Mouse (Mus musculus) heart, embryonic 14.5 days (tissue): ENCODE results near the gene Anapc16. TPM values are rescaled to one million over a fixed set of nuclear protein-coding genes. Genes with fewer than 3 reads are reported as not detected.

Experiments used
- ATAC-seq: fragments of 200-750 bp; cut with Nextera tagmentation; 2 replicates; pipeline ENCODE4 v1.8.0; 2017; ENCODE audit warnings: low read depth, moderate TSS enrichment; ENCODE audit not compliant: insufficient number of reproducible peaks, insufficient read depth, low FRiP score
- H3K27ac ChIP-seq, 2 experiments: fragments of 200-500 bp in 1 of 2; fragments of 300-500 bp in 1 of 2; sonication (generic) in 1 of 2; replicated peaks in 1 of 2; 2 replicates each; pipeline ENCODE4 v1.5.1; 2012 to 2014; ENCODE audit warnings: low read depth in 2 of 2, low read length in 2 of 2, control low read depth in 1 of 2, mild to moderate bottlenecking in 1 of 2, mixed read lengths in 1 of 2; ENCODE audit not compliant: control insufficient read depth in 1 of 2, insufficient read depth in 1 of 2
- H3K27me3 ChIP-seq: fragments of 300-500 bp; sonication (generic); 2 replicates; pipeline ENCODE4 v1.6.1; 2014; ENCODE audit warnings: mild to moderate bottlenecking, low read length, control low read depth; ENCODE audit not compliant: control insufficient read depth, insufficient read depth
- H3K36me3 ChIP-seq: fragments of 300-500 bp; sonication (generic); 2 replicates; pipeline ENCODE4 v1.6.1; 2014; ENCODE audit warnings: mild to moderate bottlenecking, control low read depth, low read length, mixed read lengths; ENCODE audit not compliant: control insufficient read depth, insufficient read depth
- H3K4me1 ChIP-seq, 2 experiments: fragments of 200-500 bp in 1 of 2; fragments of 300-500 bp in 1 of 2; sonication (generic) in 1 of 2; 2 replicates each; pipeline ENCODE4 v1.6.1; 2012 to 2014; ENCODE audit warnings: low read length in 2 of 2, control low read depth in 1 of 2, mixed read lengths in 1 of 2; ENCODE audit not compliant: control insufficient read depth in 2 of 2, insufficient read depth in 2 of 2
- H3K4me2 ChIP-seq: fragments of 300-500 bp; sonication (generic); 2 replicates; pipeline ENCODE4 v1.6.1; 2014; ENCODE audit warnings: mild to moderate bottlenecking, low read length
- H3K4me3 ChIP-seq, 2 experiments: fragments of 200-500 bp in 1 of 2; fragments of 300-500 bp in 1 of 2; sonication (generic) in 1 of 2; 2 replicates each; pipeline ENCODE4 v1.5.1; 2012 to 2014; ENCODE audit warnings: low read length in 2 of 2, mild to moderate bottlenecking in 2 of 2, control low read depth in 1 of 2, low read depth in 1 of 2, moderate library complexity in 1 of 2; ENCODE audit not compliant: control insufficient read depth in 1 of 2, insufficient read depth in 1 of 2
- H3K9ac ChIP-seq: fragments of 300-500 bp; sonication (generic); 2 replicates; pipeline ENCODE4 v1.6.1; 2014; ENCODE audit warnings: mild to moderate bottlenecking, low read length
- H3K9me3 ChIP-seq: fragments of 300-500 bp; sonication (generic); 2 replicates; pipeline ENCODE4 v1.6.1; 2016; ENCODE audit warnings: low read length, control low read depth; ENCODE audit not compliant: control insufficient read depth
- WGBS: fragments of 180-500 bp; shearing (Covaris S2); extraction: QIAGEN DNeasy Blood & Tissue Kit; methylation state at CpG from one replicate; pipeline ENCODE4 v1.1.7; 2014; 5-methylcytosine and 5-hydroxymethylcytosine counted together
- polyA plus RNA-seq: library from polyadenylated mRNA; unstranded; fragments of >200 nt; fragmentation: Nextera tagmentation; extraction: Ambion mirVana; gene quantifications from 2 replicates; pipeline ENCODE4 v1.2.1, GENCODE M21; 2014

Gene Anapc16
- polyA plus RNA-seq, 1 experiment from 2014 or later, result 103 TPM

DNA sequence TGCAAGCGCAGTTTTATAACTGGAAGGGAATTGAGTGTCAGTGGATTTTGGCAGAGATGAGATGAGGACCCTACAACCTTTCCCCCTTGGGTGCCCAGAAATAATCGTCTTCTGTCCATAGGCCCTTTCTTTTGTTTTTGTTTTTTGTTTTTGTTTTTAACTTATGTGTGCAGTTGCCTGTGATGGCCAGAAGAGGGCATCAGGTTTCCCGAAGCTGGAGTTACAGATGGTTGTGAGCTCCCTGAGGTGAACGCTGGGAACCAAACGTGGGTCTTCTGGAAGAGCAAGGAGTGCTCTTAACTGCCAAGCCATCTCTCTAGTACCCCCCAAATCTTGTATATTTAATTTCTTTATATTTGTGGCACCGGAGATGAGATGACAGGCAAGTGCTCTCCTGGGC is 36.2 kb downstream of the Anapc16 start:
- Histone ChIP-seq H3K36me3 (no peaks in the 10 kb centered on the region), H3K27me3 (no peaks in the 10 kb centered on the region), H3K9ac (no peak overlapping the region), H3K4me1 (peaks cover 31 to 47% of the 10 kb centered on the region in 2 experiments), H3K4me2 (no peak overlapping the region), H3K9me3 (no peaks in the 10 kb centered on the region), H3K4me3 (no peak overlapping the region), H3K27ac (no peak overlapping the region)
- ATAC-seq, result no peak
- 94% methylated on average over 6 of the region's 6 CpGs for WGBS

DNA sequence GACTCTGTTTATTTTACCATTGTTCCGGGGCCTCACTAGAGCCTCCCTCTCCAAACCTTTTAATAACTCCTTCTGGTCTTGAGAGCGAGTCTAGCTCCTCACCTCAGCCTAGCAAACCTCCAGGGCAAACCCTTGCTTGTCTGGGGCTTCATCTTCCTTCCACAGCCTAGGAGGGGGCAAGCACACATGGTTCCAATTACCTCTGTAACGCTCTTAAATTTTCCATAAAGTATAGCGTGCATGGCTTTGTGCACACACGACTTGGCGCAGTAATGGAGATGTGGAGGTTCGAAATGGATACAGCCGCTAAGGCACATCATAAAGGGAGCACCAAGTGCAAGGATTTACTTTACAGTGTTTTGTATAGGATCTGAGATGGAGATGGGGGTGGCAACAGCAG is 37.1 kb downstream of the Anapc16 start:
- no peaks in the 10 kb centered on the region for H3K36me3 ChIP-seq

DNA sequence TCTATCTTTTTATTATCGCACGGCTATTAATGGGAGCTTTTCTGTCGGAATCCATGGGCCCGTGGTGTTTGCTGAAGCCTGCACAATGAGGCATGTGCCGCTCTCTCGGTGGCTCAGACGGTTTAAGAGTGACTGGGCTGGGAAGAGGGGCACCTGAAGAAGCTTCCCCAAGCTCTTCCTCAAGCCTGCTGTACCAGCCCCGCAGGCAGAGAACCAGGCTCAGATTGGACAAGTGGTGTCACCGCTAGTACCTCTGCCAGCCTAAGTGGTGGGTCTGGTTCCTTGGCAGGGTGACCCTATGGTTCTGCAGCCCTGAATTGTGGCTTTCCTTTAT is 37.6 kb downstream of the Anapc16 start:
- Histone ChIP-seq H3K4me2 (peak overlapping the region; percentile 53), H3K4me3 (no peak overlapping the region), H3K36me3 (no peaks in the 10 kb centered on the region), H3K4me1 (peaks cover 26 to 38% of the 10 kb centered on the region in 2 experiments), H3K9me3 (no peaks in the 10 kb centered on the region), H3K27ac (peak overlapping the region; percentile 58 to 85), H3K9ac (peak overlapping the region; percentile 55; the same call in 1 of the 2 replicates), H3K27me3 (no peaks in the 10 kb centered on the region)
- no peak; the same call in 1 of the 2 replicates for ATAC-seq
- 18% methylated on average over 9 of the region's 9 CpGs for WGBS

More for the DNA sequence above, 37.1 kb downstream of the Anapc16 start:
- Histone ChIP-seq H3K9ac (peak overlapping the region; percentile 55; the same call in 1 of the 2 replicates), H3K27me3 (no peaks in the 10 kb centered on the region), H3K4me2 (no peak overlapping the region), H3K4me1 (peaks cover 31 to 42% of the 10 kb centered on the region in 2 experiments), H3K9me3 (no peaks in the 10 kb centered on the region), H3K27ac (peak overlapping the region; percentile 58 to 85), H3K4me3 (no peak overlapping the region)
- ATAC-seq, result no peak
- WGBS, result 89% methylated on average over 8 of the region's 8 CpGs

DNA sequence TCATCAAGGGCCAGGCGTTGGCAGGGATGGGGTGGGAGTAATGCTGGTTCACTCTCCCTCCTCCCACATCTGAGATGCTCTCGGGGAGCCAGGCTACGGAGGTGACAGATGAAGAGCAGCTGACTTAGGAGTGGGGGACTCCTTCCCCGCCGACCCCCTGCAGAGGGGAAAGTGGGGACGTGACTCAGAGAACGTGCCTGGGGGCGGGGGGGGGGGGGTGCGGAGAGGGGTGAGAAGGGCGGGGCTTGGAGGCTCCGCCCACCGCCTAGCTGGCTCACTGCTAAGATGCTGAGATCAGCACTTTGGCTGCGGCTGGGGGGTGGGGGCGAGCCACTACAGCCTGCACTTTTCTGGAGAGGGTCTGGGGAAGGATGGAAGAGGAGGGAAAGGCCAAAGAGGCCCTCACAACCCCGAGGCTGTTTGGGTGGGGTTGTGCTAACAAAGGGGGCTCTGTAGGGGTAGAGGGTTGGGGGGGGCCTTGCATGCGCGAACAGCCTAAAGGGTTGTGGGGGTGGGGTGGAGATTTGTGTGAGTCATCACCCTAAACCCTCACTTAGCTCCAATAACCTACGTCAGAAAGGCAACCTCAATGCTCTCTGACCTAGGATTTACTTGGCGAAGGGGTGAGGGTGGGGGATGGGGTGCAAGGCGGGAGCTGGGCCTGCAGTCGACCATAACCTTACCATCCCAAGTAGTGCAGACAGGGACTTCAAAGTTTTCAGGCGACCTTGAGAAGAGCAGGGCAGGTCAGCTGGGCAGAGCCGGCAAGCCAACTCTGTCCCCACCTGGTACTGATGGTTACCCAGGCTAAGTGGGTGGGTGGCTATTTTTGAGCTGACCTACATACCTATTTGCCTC is 38.2 kb downstream of the Anapc16 start:
- ATAC-seq, result peak; percentile 62
- Histone ChIP-seq H3K9ac (peak overlapping the region; percentile 55; the same call in 1 of the 2 replicates), H3K4me2 (peak overlapping the region; percentile 53), H3K4me1 (peaks cover 24 to 32% of the 10 kb centered on the region in 2 experiments), H3K4me3 (peak overlapping the region in 1 of 2 experiments; percentile 0; a peak in 1 of 4 replicates), H3K27ac (peak overlapping the region; percentile 58 to 85), H3K27me3 (no peaks in the 10 kb centered on the region), H3K36me3 (no peaks in the 10 kb centered on the region), H3K9me3 (no peaks in the 10 kb centered on the region)
- 8% methylated on average over 20 of the region's 23 CpGs for WGBS

DNA sequence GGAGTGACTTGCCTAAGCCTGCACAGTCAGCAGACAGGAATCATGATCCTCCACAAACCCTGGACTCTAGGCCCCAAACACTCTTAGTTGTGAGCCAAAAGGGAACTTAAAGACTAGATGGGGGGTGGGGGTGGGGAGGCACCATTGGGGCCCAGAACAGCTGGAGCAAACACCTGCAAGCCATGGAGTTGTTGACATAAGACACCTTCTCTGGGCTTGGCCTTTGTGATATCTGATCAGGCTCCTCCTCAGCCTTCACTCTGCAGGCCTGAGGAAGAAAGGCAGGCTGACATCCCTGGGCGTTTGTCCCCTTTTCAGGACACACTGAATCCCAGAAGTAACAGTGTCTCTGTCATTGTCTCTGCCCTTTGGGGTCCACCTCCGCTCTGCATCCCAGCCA is 39.3 kb downstream of the Anapc16 start:
- WGBS, result 77% methylated on average over 2 of the region's 2 CpGs
- Histone ChIP-seq H3K9ac (no peak overlapping the region), H3K27ac (no peak overlapping the region), H3K4me2 (no peak overlapping the region), H3K9me3 (no peaks in the 10 kb centered on the region), H3K27me3 (peaks cover 4% of the 10 kb centered on the region), H3K4me3 (no peak overlapping the region), H3K36me3 (no peaks in the 10 kb centered on the region), H3K4me1 (peaks cover 22 to 31% of the 10 kb centered on the region in 2 experiments)
- ATAC-seq, result no peak

DNA sequence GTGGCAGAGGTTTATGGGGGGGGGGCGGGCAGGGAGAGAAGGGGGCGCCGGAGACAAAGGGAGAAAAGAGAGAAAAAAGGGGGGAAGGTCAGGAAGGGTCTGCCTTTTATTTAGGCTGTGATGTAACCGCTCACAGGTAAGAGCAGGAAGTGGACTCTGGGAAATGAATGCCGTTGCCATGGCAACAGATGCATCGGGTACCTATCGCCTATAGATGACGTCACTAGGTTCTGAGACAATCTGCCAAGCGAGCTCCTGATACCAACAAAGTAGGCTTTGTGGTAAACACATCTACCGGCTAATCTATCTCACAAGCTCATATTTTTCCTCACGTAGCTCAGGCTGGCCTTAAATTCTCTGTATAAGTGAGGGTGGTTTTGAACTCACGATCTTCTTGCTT is 43.4 kb downstream of the Anapc16 start:
- H3K27ac ChIP-seq, result no peak overlapping the region
- ATAC-seq, result no peak
- no peak overlapping the region for H3K9ac ChIP-seq
- no peaks in the 10 kb centered on the region for H3K9me3 ChIP-seq
- no peaks in the 10 kb centered on the region for H3K36me3 ChIP-seq
- peaks cover 7% of the 10 kb centered on the region for H3K27me3 ChIP-seq
- H3K4me2 ChIP-seq, result no peak overlapping the region
- peaks cover 9 to 22% of the 10 kb centered on the region in 2 experiments for H3K4me1 ChIP-seq
- 74% methylated on average over 12 of the region's 12 CpGs for WGBS
- H3K4me3 ChIP-seq, result no peak overlapping the region

DNA sequence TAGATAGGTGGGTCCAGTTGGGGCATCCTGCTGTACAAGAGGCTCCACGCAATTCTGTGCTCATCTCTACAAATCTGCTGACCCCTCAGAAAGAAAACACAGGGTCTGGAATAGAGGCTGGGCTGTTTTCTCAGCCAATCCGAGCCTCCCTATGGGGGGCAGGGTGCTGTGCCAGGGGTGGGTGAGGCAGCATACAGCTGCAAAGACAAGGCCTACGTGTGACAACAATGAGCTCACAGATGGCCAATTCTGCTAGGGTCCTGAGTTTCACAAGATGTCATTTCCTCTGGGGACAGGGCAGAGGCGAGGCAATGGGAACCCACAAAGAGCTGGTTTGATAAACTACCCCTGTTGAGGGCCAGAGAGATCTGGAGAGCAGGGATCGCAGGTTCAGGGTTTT is 44.5 kb downstream of the Anapc16 start:
- peaks cover 7% of the 10 kb centered on the region for H3K27me3 ChIP-seq
- no peak overlapping the region for H3K27ac ChIP-seq
- H3K4me3 ChIP-seq, result no peak overlapping the region
- peak overlapping the region; percentile 8; the same call in 1 of the 2 replicates for H3K9ac ChIP-seq
- no peak for ATAC-seq
- H3K4me1 ChIP-seq, result peaks cover 6 to 16% of the 10 kb centered on the region in 2 experiments; a peak in 3 of 4 replicates
- H3K9me3 ChIP-seq, result no peaks in the 10 kb centered on the region
- H3K36me3 ChIP-seq, result no peaks in the 10 kb centered on the region
- 57% methylated on average over 5 of the region's 5 CpGs for WGBS
- H3K4me2 ChIP-seq, result no peak overlapping the region
